Mouse (Mus musculus) retina, adult 2 months (tissue): ENCODE measurements around the gene Slc16a12.
"Not testable (repeated sequence)": the region's sequence is repeated elsewhere in the genome, so short reads cannot be mapped to it uniquely, and the experiment has no call there.

ENCODE experiments used
- DNase-seq: peaks from one replicate; pipeline ENCODE4 v3.0.0-alpha.2; 2012; ENCODE audit warnings: low read depth, low spot score

The Slc16a12 gene

GRCm38 (mm10) chr19:34673476-34673875, 73.6 kb downstream of the Slc16a12 start:
- no peak for DNase-seq

- DNase-seq, result peak; percentile 15
Measured at GRCm38 (mm10) chr19:34666127-34666526, 81.0 kb downstream of the Slc16a12 start.

GRCm38 (mm10) chr19:34662740-34663139, 84.3 kb downstream of the Slc16a12 start:
- DNase-seq, result no peak

- DNase-seq, result peak; percentile 40
Measured at GRCm38 (mm10) chr19:34662067-34662507, 85.0 kb downstream of the Slc16a12 start.

- no peak for DNase-seq
Measured at GRCm38 (mm10) chr19:34656511-34657298, 90.4 kb downstream of the Slc16a12 start.

GRCm38 (mm10) chr19:34655227-34655805, 91.8 kb downstream of the Slc16a12 start:
- DNase-seq, result no peak

GRCm38 (mm10) chr19:34650997-34651396, 96.1 kb downstream of the Slc16a12 start:
- DNase-seq, result no peak

GRCm38 (mm10) chr19:34650276-34650675, 96.8 kb downstream of the Slc16a12 start:
- no peak for DNase-seq

GRCm38 (mm10) chr19:34647630-34648029, 99.5 kb downstream of the Slc16a12 start:
- not testable (repeated sequence) for DNase-seq

- DNase-seq, result no peak
Measured at GRCm38 (mm10) chr19:34642616-34643015, 104.5 kb downstream of the Slc16a12 start.

GRCm38 (mm10) chr19:34640623-34641022, 106.5 kb downstream of the Slc16a12 start, which contains the start of the genes Ifit1bl2 and Ifit1:
Ifit1bl2 (minus strand) TSS chr19:34640743.
Ifit1 (plus strand) TSS chr19:34640871.
- no peak for DNase-seq

- DNase-seq, result peak; percentile 23
Measured at GRCm38 (mm10) chr19:34636933-34637557, 110.0 kb downstream of the Slc16a12 start.

GRCm38 (mm10) chr19:34633484-34633883, 113.6 kb downstream of the Slc16a12 start:
- no peak for DNase-seq

- no peak for DNase-seq
Measured at GRCm38 (mm10) chr19:34631487-34631886, 115.6 kb downstream of the Slc16a12 start.

- DNase-seq, result no peak
Measured at GRCm38 (mm10) chr19:34627496-34627895, 119.6 kb downstream of the Slc16a12 start.

GRCm38 (mm10) chr19:34624663-34625062, 122.4 kb downstream of the Slc16a12 start:
- DNase-seq, result no peak

- DNase-seq, result no peak
Measured at GRCm38 (mm10) chr19:34623781-34624180, 123.3 kb downstream of the Slc16a12 start.

- no peak for DNase-seq
Measured at GRCm38 (mm10) chr19:34620871-34621270, 126.2 kb downstream of the Slc16a12 start.
